Mouse (Mus musculus) hindbrain, embryonic 11.5 days (tissue): ENCODE measurements at regions not wholly inside any gene's neighbourhood (a gene's known extent, or its start where the extent isn't known, plus 50 kb on each side); places are given as distances from the start of the nearest gene placed in this dataset.

Experiments
- ATAC-seq: fragments of 200-750 bp; cut with Nextera tagmentation; 2 replicates; pipeline ENCODE4 v1.8.0; 2017; ENCODE audit warnings: mild to moderate bottlenecking, moderate TSS enrichment, moderate library complexity; ENCODE audit not compliant: low FRiP score
- DNase-seq: peaks from one replicate; pipeline ENCODE4 v3.0.0-alpha.2; 2015; ENCODE audit warnings: low spot score
- H3K27ac ChIP-seq: fragments of 300-500 bp; sonication (generic); 2 replicates; pipeline ENCODE4 v1.5.1; 2014; ENCODE audit warnings: mild to moderate bottlenecking, low read depth, low read length
- H3K27me3 ChIP-seq: fragments of 300-500 bp; sonication (generic); 2 replicates; pipeline ENCODE4 v1.6.1; 2014; ENCODE audit warnings: mild to moderate bottlenecking, low read length, moderate library complexity, mixed read lengths; ENCODE audit not compliant: control insufficient read depth, insufficient read depth
- H3K36me3 ChIP-seq: fragments of 300-500 bp; sonication (generic); 2 replicates; pipeline ENCODE4 v1.6.1; 2014; ENCODE audit warnings: mild to moderate bottlenecking, low read length, moderate library complexity, mixed read lengths; ENCODE audit not compliant: control insufficient read depth, insufficient read depth
- H3K4me1 ChIP-seq: fragments of 300-500 bp; sonication (generic); replicated peaks from 2 replicates; pipeline ENCODE4 v1.6.1; 2014; ENCODE audit warnings: low read length, mixed read lengths; ENCODE audit not compliant: control insufficient read depth, insufficient read depth
- H3K4me2 ChIP-seq: fragments of 300-500 bp; sonication (generic); replicated peaks from 2 replicates; pipeline ENCODE4 v1.6.1; 2014; ENCODE audit warnings: mild to moderate bottlenecking, low read depth, low read length
- H3K4me3 ChIP-seq: fragments of 300-500 bp; sonication (generic); 2 replicates; pipeline ENCODE4 v1.5.1; 2014; ENCODE audit warnings: low read depth, low read length
- H3K9ac ChIP-seq: fragments of 300-500 bp; sonication (generic); 2 replicates; pipeline ENCODE4 v1.6.1; 2014; ENCODE audit warnings: low read depth, low read length
- H3K9me3 ChIP-seq: fragments of 300-500 bp; sonication (generic); 2 replicates; pipeline ENCODE4 v1.6.1; 2016; ENCODE audit warnings: low read length; ENCODE audit not compliant: control insufficient read depth
- WGBS: fragments of 180-500 bp; shearing (Covaris S2); extraction: QIAGEN DNeasy Blood & Tissue Kit; methylation state at CpG from one replicate; pipeline ENCODE4 v1.1.7; 2014; 5-methylcytosine and 5-hydroxymethylcytosine counted together

DNA sequence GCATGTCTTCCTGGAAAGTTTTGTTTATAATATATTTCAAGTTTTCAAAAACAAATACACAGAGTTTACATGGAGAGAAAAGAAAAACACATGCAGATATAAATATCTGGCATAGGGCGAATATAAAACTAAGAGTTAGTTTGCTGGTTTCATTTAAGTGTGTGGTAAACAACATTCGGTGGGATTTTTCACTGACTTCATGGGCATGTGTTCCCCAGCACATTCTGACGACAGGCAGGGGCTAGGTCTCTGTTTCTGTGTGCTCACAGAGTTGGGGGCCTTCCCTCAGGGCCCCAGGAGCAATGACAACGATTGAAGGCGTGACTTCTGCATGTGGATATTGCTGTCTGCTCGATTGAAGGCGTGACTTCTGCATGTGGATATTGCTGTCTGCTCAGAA is 193.3 kb upstream of the Npvf start:
- WGBS: 86% methylated on average over 7 of the region's 7 CpGs
- ATAC-seq (no peak), DNase-seq (no peak)
- H3K9me3 ChIP-seq: no peaks in the 10 kb centered on the region
- no peaks in the 10 kb centered on the region for H3K36me3 ChIP-seq
- H3K4me1 ChIP-seq: no peaks in the 10 kb centered on the region
- H3K27me3 ChIP-seq: no peaks in the 10 kb centered on the region
- no peak overlapping the region for H3K4me2 ChIP-seq
- H3K27ac ChIP-seq: no peak overlapping the region
- H3K4me3 ChIP-seq: no peak overlapping the region
- no peak overlapping the region for H3K9ac ChIP-seq

DNA sequence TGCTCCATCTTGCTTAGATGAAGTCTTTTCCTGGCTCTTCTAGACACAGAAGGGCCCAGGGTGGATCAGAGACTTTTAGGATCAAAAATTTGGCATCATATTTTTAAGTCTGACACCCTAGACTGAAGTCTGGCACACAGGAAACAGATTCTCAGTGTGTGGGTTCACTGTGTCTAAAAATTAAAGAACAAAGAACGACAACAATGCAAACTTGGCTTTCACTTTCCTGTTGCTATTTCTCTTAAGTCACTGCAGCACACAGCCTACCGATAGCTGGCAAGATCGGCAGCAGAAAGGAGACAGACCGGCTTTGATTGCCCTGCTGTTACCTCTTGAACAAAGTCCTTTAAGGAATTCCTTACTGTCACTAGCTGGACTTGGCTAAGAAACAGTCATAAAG is 204.9 kb upstream of the Npvf start:
- Histone ChIP-seq H3K36me3 (no peaks in the 10 kb centered on the region), H3K27ac (no peak overlapping the region), H3K4me3 (no peak overlapping the region), H3K27me3 (no peaks in the 10 kb centered on the region), H3K9me3 (no peaks in the 10 kb centered on the region), H3K9ac (no peak overlapping the region), H3K4me1 (no peaks in the 10 kb centered on the region), H3K4me2 (no peak overlapping the region)
- WGBS: 90% methylated on average over 4 of the region's 4 CpGs
- no peak for DNase-seq
- no peak for ATAC-seq

- no peaks in the 10 kb centered on the region for H3K36me3 ChIP-seq
- no peak for ATAC-seq
- no peak for DNase-seq
- H3K9ac ChIP-seq: no peak overlapping the region
- no peaks in the 10 kb centered on the region; the same call in 1 of the 2 replicates for H3K4me1 ChIP-seq
- no peak overlapping the region for H3K4me2 ChIP-seq
- WGBS: 88% methylated on average over 5 of the region's 5 CpGs
- H3K27ac ChIP-seq: no peak overlapping the region
- H3K9me3 ChIP-seq: no peaks in the 10 kb centered on the region
- no peaks in the 10 kb centered on the region for H3K27me3 ChIP-seq
- H3K4me3 ChIP-seq: no peak overlapping the region
Measured at GRCm38 (mm10) chr6:50877991-50878390, 223.8 kb upstream of the Npvf start.

DNA sequence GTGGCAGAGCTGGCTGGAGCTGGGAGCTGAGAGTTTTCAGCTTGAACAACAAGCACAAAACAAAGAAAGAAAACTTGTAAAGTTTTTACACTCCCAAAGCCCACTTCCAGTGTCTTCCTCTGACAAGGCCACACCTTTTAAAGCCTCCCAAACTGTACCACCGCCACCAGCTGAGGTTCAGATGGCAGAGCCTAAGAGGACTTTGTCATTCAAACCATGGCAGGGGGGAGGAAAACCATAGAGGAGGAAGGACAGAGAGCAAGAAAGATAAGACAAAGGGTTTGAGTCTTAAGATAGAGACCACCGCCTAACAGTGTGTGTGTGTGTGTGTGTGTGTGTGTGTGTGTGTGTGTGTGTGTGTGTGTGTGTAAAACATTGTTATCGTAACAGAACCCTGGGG is 228.1 kb upstream of the Npvf start:
- H3K9me3 ChIP-seq: no peaks in the 10 kb centered on the region
- WGBS: 67% methylated on average over 3 of the region's 3 CpGs
- no peak overlapping the region for H3K4me2 ChIP-seq
- no peaks in the 10 kb centered on the region; the same call in 1 of the 2 replicates for H3K4me1 ChIP-seq
- ATAC-seq: no peak
- H3K36me3 ChIP-seq: no peaks in the 10 kb centered on the region
- H3K27ac ChIP-seq: no peak overlapping the region
- no peak for DNase-seq
- no peaks in the 10 kb centered on the region for H3K27me3 ChIP-seq
- H3K9ac ChIP-seq: no peak overlapping the region
- no peak overlapping the region for H3K4me3 ChIP-seq

DNA sequence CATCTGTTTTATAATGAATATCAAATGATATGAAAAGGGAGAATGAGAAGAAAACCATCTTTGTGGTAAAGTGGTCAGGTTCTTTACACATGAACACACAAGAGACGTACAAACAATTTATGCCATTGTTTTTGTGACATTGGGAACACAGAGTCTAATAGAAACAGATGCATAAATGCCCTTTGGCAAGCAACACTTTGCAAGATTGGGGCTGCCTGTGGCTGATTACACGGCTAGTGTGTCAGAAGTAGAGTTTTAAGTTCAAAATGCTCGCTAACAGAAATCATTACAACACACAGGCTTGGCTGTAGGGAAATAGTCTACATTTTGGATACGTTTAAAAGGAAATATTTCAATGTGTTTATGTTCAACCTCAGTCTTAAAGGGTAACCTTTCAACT is 228.5 kb upstream of the Npvf start:
- H3K9me3 ChIP-seq: no peaks in the 10 kb centered on the region
- H3K4me3 ChIP-seq: no peak overlapping the region
- H3K4me1 ChIP-seq: no peaks in the 10 kb centered on the region; the same call in 1 of the 2 replicates
- WGBS: 82% methylated on average over 4 of the region's 4 CpGs
- no peak overlapping the region for H3K27ac ChIP-seq
- H3K36me3 ChIP-seq: no peaks in the 10 kb centered on the region
- DNase-seq (no peak), ATAC-seq (no peak)
- no peak overlapping the region for H3K9ac ChIP-seq
- H3K27me3 ChIP-seq: no peaks in the 10 kb centered on the region
- no peak overlapping the region for H3K4me2 ChIP-seq

DNA sequence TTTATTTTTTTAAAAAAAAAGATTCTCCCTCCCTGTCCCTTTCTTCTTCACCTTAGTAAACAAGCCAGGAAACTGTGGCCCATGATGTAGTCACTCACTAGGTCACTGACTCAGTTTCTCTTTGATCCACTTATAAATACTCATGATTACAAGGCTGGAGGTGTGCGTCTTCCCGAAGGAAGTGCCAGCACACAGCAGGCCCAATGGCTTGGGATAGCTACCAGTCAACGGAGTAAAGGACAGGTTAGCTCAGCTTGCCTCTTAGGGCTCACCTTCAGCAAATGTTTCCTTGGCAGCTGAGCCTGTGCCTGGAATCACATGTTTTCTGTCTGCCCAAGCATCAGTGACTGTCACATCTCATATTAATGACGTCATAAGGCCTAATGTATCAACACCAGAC is 230.8 kb upstream of the Npvf start:
- Histone ChIP-seq H3K9ac (no peak overlapping the region), H3K27ac (no peak overlapping the region), H3K36me3 (no peaks in the 10 kb centered on the region), H3K4me2 (no peak overlapping the region), H3K4me3 (no peak overlapping the region), H3K4me1 (peaks cover under 1% of the 10 kb centered on the region), H3K27me3 (no peaks in the 10 kb centered on the region), H3K9me3 (no peaks in the 10 kb centered on the region)
- DNase-seq (no peak), ATAC-seq (no peak)
- 92% methylated on average over 4 of the region's 4 CpGs for WGBS

DNA sequence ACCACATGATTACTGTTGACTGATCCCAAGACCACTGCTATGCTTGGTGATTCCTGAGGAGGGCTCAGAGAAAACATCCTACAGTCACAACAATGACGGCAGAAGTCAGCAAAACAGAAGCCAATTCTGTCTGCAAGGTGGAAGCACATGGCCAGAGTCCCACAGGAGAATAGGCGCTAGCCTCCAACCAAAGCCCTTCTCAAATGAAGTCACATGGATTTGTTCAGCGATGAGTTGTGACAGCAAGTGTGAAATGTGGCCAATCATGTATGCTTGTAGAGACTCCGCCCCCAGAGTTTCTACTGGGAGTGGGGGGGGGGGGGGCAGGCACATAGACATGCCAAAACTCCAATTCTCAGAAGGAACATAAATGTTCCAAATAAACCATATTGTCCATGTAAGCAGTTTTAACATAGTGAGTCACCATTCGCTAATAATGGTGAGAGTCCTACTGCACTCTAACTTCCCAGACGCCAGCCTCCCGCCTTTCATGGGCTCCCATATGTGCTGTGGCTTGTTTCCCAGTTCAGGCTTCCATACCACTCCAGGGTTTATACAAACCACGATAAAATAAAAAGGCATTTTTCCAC is 231.6 kb upstream of the Npvf start:
- no peaks in the 10 kb centered on the region for H3K27me3 ChIP-seq
- H3K9ac ChIP-seq: no peak overlapping the region
- H3K27ac ChIP-seq: no peak overlapping the region
- H3K36me3 ChIP-seq: no peaks in the 10 kb centered on the region
- peaks cover 8% of the 10 kb centered on the region for H3K4me1 ChIP-seq
- no peak for DNase-seq
- no peak for ATAC-seq
- no peak overlapping the region for H3K4me2 ChIP-seq
- no peaks in the 10 kb centered on the region for H3K9me3 ChIP-seq
- no peak overlapping the region for H3K4me3 ChIP-seq
- WGBS: 90% methylated on average over 8 of the region's 8 CpGs

GRCm38 (mm10) chr6:50890370-50891204 is 236.3 kb upstream of the Npvf start:
- Histone ChIP-seq H3K4me2 (peak overlapping the region; percentile 29; the same call in 1 of the 2 replicates), H3K4me3 (no peak overlapping the region), H3K4me1 (peaks cover 16% of the 10 kb centered on the region), H3K36me3 (no peaks in the 10 kb centered on the region), H3K27me3 (no peaks in the 10 kb centered on the region), H3K9me3 (no peaks in the 10 kb centered on the region), H3K9ac (peak overlapping the region; percentile 42; the same call in 1 of the 2 replicates), H3K27ac (peak overlapping the region; percentile 93)
- DNase-seq: peak; percentile 78
- WGBS: 17% methylated on average over 25 of the region's 25 CpGs
- ATAC-seq: peak; percentile 91

DNA sequence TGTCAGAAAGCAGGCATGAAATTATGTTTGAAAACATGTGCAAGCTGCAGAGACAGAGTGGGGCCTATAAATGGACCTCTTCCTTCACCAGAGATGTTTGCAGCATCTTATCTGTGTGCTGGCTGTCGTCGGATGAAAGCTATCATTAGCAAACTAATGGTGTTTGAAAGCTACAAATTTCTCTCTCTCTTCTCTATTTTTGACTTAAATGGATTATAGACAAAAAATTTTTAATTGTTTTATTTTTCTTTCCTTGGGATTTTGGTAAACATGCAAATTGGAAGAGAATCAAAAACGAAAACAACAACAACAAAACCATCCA is 236.9 kb upstream of the Npvf start:
- DNase-seq (no peak), ATAC-seq (no peak; the same call in 1 of the 2 replicates)
- H3K4me1 ChIP-seq: peaks cover 16% of the 10 kb centered on the region
- peak overlapping the region; percentile 93 for H3K27ac ChIP-seq
- no peak overlapping the region for H3K4me3 ChIP-seq
- WGBS: 45% methylated on average over 3 of the region's 3 CpGs
- H3K9me3 ChIP-seq: no peaks in the 10 kb centered on the region
- H3K36me3 ChIP-seq: no peaks in the 10 kb centered on the region
- no peaks in the 10 kb centered on the region for H3K27me3 ChIP-seq
- peak overlapping the region; percentile 29; the same call in 1 of the 2 replicates for H3K4me2 ChIP-seq
- peak overlapping the region; percentile 42; the same call in 1 of the 2 replicates for H3K9ac ChIP-seq
